Mouse (Mus musculus) forebrain, embryonic 14.5 days (tissue): ENCODE data around the gene D10Wsu102e. TPM values are rescaled to one million over a fixed set of nuclear protein-coding genes. Genes with fewer than 3 reads are reported as not detected.

Source experiments
- ATAC-seq: fragments of 200-750 bp; cut with Nextera tagmentation; 2 replicates; pipeline ENCODE4 v1.8.0; 2017; ENCODE audit warnings: mild to moderate bottlenecking, moderate library complexity
- DNase-seq: peaks from one replicate; pipeline ENCODE4 v3.0.0-alpha.2; 2015; ENCODE audit warnings: low spot score
- H3K27ac ChIP-seq: fragments of 300-500 bp; sonication (generic); 2 replicates; pipeline ENCODE4 v1.5.1; 2014; ENCODE audit warnings: low read depth, mild to moderate bottlenecking, control low read depth, low read length, moderate library complexity
- H3K27me3 ChIP-seq: fragments of 300-500 bp; sonication (generic); replicated peaks from 2 replicates; pipeline ENCODE4 v1.6.1; 2014; ENCODE audit warnings: low read length, control low read depth, mixed read lengths; ENCODE audit not compliant: control insufficient read depth, insufficient read depth
- H3K36me3 ChIP-seq: fragments of 300-500 bp; sonication (generic); 2 replicates; pipeline ENCODE4 v1.6.1; 2014; ENCODE audit warnings: low read length, control low read depth; ENCODE audit not compliant: control insufficient read depth, insufficient read depth
- H3K4me1 ChIP-seq: fragments of 300-500 bp; sonication (generic); 2 replicates; pipeline ENCODE4 v1.6.1; 2014; ENCODE audit warnings: antibody characterized with exemption, low read length, control low read depth; ENCODE audit not compliant: control insufficient read depth, insufficient read depth
- H3K4me2 ChIP-seq: fragments of 300-500 bp; sonication (generic); 2 replicates; pipeline ENCODE4 v1.6.1; 2014; ENCODE audit warnings: mild to moderate bottlenecking, control low read depth, low read length
- H3K4me3 ChIP-seq: fragments of 300-500 bp; sonication (generic); 2 replicates; pipeline ENCODE4 v1.5.1; 2014; ENCODE audit warnings: low read depth, low read length, control low read depth
- H3K9ac ChIP-seq: fragments of 300-500 bp; sonication (generic); 2 replicates; pipeline ENCODE4 v1.6.1; 2014; ENCODE audit warnings: mild to moderate bottlenecking, low read length, control low read depth, moderate library complexity
- H3K9me3 ChIP-seq: fragments of 300-500 bp; sonication (generic); replicated peaks from 2 replicates; pipeline ENCODE4 v1.6.1; 2016; ENCODE audit warnings: low read length, control low read depth, mixed read lengths; ENCODE audit not compliant: control insufficient read depth
- WGBS: fragments of 180-500 bp; shearing (Covaris S2); extraction: QIAGEN DNeasy Blood & Tissue Kit; methylation state at CpG from one replicate; pipeline ENCODE4 v1.1.7; 2014; 5-methylcytosine and 5-hydroxymethylcytosine counted together
- polyA plus RNA-seq: library from polyadenylated mRNA; unstranded; fragments of >200 nt; fragmentation: Nextera tagmentation; extraction: Ambion mirVana; gene quantifications from 2 replicates; pipeline ENCODE4 v1.2.1, GENCODE M21; 2014

D10Wsu102e gene
- polyA plus RNA-seq, result 0.74 and 0.89 TPM in 2 replicates

- WGBS, result under 1% methylated on average over 30 of the region's 30 CpGs
- H3K36me3 ChIP-seq, result peaks cover 27% of the 10 kb centered on the region
- no peaks in the 10 kb centered on the region for H3K9me3 ChIP-seq
- H3K27ac ChIP-seq, result peak within 1 kb of the TSS; percentile 74
- peak within 1 kb of the TSS; percentile 85 for H3K9ac ChIP-seq
- peaks cover 7% of the 10 kb centered on the region for H3K4me1 ChIP-seq
- DNase-seq, result peak; percentile 98
- H3K4me3 ChIP-seq, result peak within 1 kb of the TSS; percentile 92
- peak within 1 kb of the TSS; percentile 80 for H3K4me2 ChIP-seq
- peak; percentile 99 for ATAC-seq
- no peaks in the 10 kb centered on the region for H3K27me3 ChIP-seq
These were observed at the start of gene D10Wsu102e for GRCm38 (mm10) chr10:83359956-83360355. TSS of gene D10Wsu102e (plus strand) at chr10:83360221.

GRCm38 (mm10) chr10:83310356-83310755 is 49.7 kb upstream of the D10Wsu102e start:
- 87% methylated on average over 7 of the region's 7 CpGs for WGBS
- H3K9ac ChIP-seq, result no peak overlapping the region

GRCm38 (mm10) chr10:83313033-83313432 is 47.0 kb upstream of the D10Wsu102e start:
- Histone ChIP-seq H3K4me2 (no peak overlapping the region), H3K36me3 (no peaks in the 10 kb centered on the region), H3K27ac (no peak overlapping the region), H3K4me3 (no peak overlapping the region), H3K9ac (no peak overlapping the region), H3K27me3 (no peaks in the 10 kb centered on the region), H3K4me1 (no peaks in the 10 kb centered on the region), H3K9me3 (no peaks in the 10 kb centered on the region; the same call in 1 of the 2 replicates)
- ATAC-seq (no peak), DNase-seq (no peak)
- WGBS, result 89% methylated on average over 5 of the region's 5 CpGs

More at GRCm38 (mm10) chr10:83310356-83310755, 49.7 kb upstream of the D10Wsu102e start:
- Histone ChIP-seq H3K27me3 (no peaks in the 10 kb centered on the region), H3K4me2 (no peak overlapping the region), H3K4me1 (no peaks in the 10 kb centered on the region), H3K27ac (no peak overlapping the region), H3K36me3 (no peaks in the 10 kb centered on the region), H3K9me3 (no peaks in the 10 kb centered on the region; the same call in 1 of the 2 replicates), H3K4me3 (no peak overlapping the region)
- ATAC-seq, result no peak
- no peak for DNase-seq

- no peaks in the 10 kb centered on the region for H3K36me3 ChIP-seq
- ATAC-seq (no peak), DNase-seq (no peak)
- H3K4me2 ChIP-seq, result no peak overlapping the region
- no peak overlapping the region for H3K9ac ChIP-seq
- 84% methylated on average over 6 of the region's 6 CpGs for WGBS
- no peak overlapping the region for H3K4me3 ChIP-seq
- H3K4me1 ChIP-seq, result no peaks in the 10 kb centered on the region
- no peaks in the 10 kb centered on the region for H3K9me3 ChIP-seq
- H3K27ac ChIP-seq, result no peak overlapping the region
- H3K27me3 ChIP-seq, result no peaks in the 10 kb centered on the region
These were observed 39.6 kb upstream of the D10Wsu102e start for GRCm38 (mm10) chr10:83320396-83320795.

GRCm38 (mm10) chr10:83320870-83321269 is 39.2 kb upstream of the D10Wsu102e start:
- no peak overlapping the region for H3K4me2 ChIP-seq
- ATAC-seq (no peak), DNase-seq (no peak)
- H3K27me3 ChIP-seq, result no peaks in the 10 kb centered on the region
- H3K4me1 ChIP-seq, result no peaks in the 10 kb centered on the region
- H3K4me3 ChIP-seq, result no peak overlapping the region
- H3K9me3 ChIP-seq, result no peaks in the 10 kb centered on the region
- H3K36me3 ChIP-seq, result no peaks in the 10 kb centered on the region
- WGBS, result 91% methylated on average over 7 of the region's 7 CpGs
- H3K9ac ChIP-seq, result no peak overlapping the region
- H3K27ac ChIP-seq, result no peak overlapping the region

GRCm38 (mm10) chr10:83321528-83321927 is 38.5 kb upstream of the D10Wsu102e start:
- H3K36me3 ChIP-seq, result no peaks in the 10 kb centered on the region
- H3K9me3 ChIP-seq, result no peaks in the 10 kb centered on the region
- H3K27me3 ChIP-seq, result no peaks in the 10 kb centered on the region
- DNase-seq, result peak; percentile 22
- H3K27ac ChIP-seq, result no peak overlapping the region
- no peak overlapping the region for H3K9ac ChIP-seq
- no peaks in the 10 kb centered on the region for H3K4me1 ChIP-seq
- 10% methylated on average over 6 of the region's 6 CpGs for WGBS
- ATAC-seq, result 0 out of 2 replicates have a peak, but pooled peaks have one; percentile 29
- H3K4me2 ChIP-seq, result no peak overlapping the region
- H3K4me3 ChIP-seq, result no peak overlapping the region

GRCm38 (mm10) chr10:83322551-83323100 is 37.4 kb upstream of the D10Wsu102e start:
- WGBS, result 42% methylated on average over 7 of the region's 7 CpGs
- H3K9me3 ChIP-seq, result no peaks in the 10 kb centered on the region
- no peak for ATAC-seq
- no peaks in the 10 kb centered on the region for H3K36me3 ChIP-seq
- DNase-seq, result no peak
- no peaks in the 10 kb centered on the region for H3K27me3 ChIP-seq
- H3K9ac ChIP-seq, result no peak overlapping the region
- no peak overlapping the region for H3K4me2 ChIP-seq
- no peaks in the 10 kb centered on the region for H3K4me1 ChIP-seq
- H3K4me3 ChIP-seq, result no peak overlapping the region
- H3K27ac ChIP-seq, result no peak overlapping the region

GRCm38 (mm10) chr10:83324871-83325270 is 35.1 kb upstream of the D10Wsu102e start:
- Histone ChIP-seq H3K27me3 (no peaks in the 10 kb centered on the region), H3K9me3 (no peaks in the 10 kb centered on the region), H3K4me2 (no peak overlapping the region), H3K9ac (no peak overlapping the region), H3K36me3 (no peaks in the 10 kb centered on the region), H3K4me3 (no peak overlapping the region), H3K4me1 (no peaks in the 10 kb centered on the region), H3K27ac (no peak overlapping the region)
- DNase-seq (no peak), ATAC-seq (no peak)
- WGBS, result 88% methylated on average over 3 of the region's 3 CpGs

- DNase-seq, result no peak
- H3K9me3 ChIP-seq, result no peaks in the 10 kb centered on the region
- no peaks in the 10 kb centered on the region for H3K4me1 ChIP-seq
- H3K36me3 ChIP-seq, result no peaks in the 10 kb centered on the region
- 95% methylated on average over 1 of the region's 1 CpGs for WGBS
- no peak overlapping the region for H3K9ac ChIP-seq
- no peak for ATAC-seq
- no peak overlapping the region for H3K27ac ChIP-seq
- H3K4me3 ChIP-seq, result no peak overlapping the region
- H3K4me2 ChIP-seq, result no peak overlapping the region
- no peaks in the 10 kb centered on the region for H3K27me3 ChIP-seq
These were observed 34.1 kb upstream of the D10Wsu102e start for GRCm38 (mm10) chr10:83325903-83326302.
